Mouse (Mus musculus) gastrocnemius, adult 2 months (tissue): ENCODE results near the gene Crybg1. TPM values are rescaled to one million over a fixed set of nuclear protein-coding genes. Genes with fewer than 3 reads are reported as not detected.
A peak's percentile ranks its signal among the peaks of the same experiment; 100 is the strongest.

Experiments
- DNase-seq: peaks from one replicate; pipeline ENCODE4 v3.0.0; 2022
- H3K27ac ChIP-seq: fragments of 200-600 bp; 2 replicates; pipeline ENCODE4 v1.8.1; 2022; ENCODE audit warnings: mild to moderate bottlenecking
- H3K4me3 ChIP-seq: fragments of 200-600 bp; 2 replicates; pipeline ENCODE4 v1.8.1; 2022; ENCODE audit warnings: mild to moderate bottlenecking, moderate library complexity
- CTCF ChIP-seq: fragments of 200-600 bp; IDR thresholded peaks from 2 replicates; pipeline ENCODE4 v1.8.1; 2022; ENCODE audit warnings: antibody characterized with exemption, mild to moderate bottlenecking, moderate library complexity
- intact Hi-C: fragments of 180-260 bp; cut with DNase I; formaldehyde crosslinking; loops from one replicate; pipeline ENCODE4 v1.15.1; 2025
- long read RNA-seq, 2 experiments: library from polyadenylated mRNA; stranded (forward); transcript quantifications; one replicate each; pipeline ENCODE4 v2.0.0; 2021
- total RNA-seq, 2 experiments: library from RNA; stranded (reverse); gene quantifications; 2 replicates each; pipeline ENCODE4 v1.2.3; 2021

The Crybg1 gene
- total RNA-seq = 1 to 10 TPM; 1.0 to 1.3 TPM
- long read RNA-seq, experiment 1, full-length matches to known transcripts = 1 of 2 reads
- long read RNA-seq, experiment 1, partial matches to known transcripts = 0 of 2 reads
- long read RNA-seq, experiment 1, other reads (novel, unspliced or antisense) = 1 of 2 reads
- long read RNA-seq, experiment 2, partial matches to known transcripts = 0 of 1 reads
- long read RNA-seq, experiment 2, other reads (novel, unspliced or antisense) = 1 of 1 reads

GRCm38 (mm10) chr10:44148337-44149317 is at the start of gene Crybg1:
TSS of gene Crybg1 (minus strand) at chr10:44148853.
- peak; percentile 67 for DNase-seq
- intact Hi-C loops = loop anchor here (2.0 kb wide), 1 partner anchor 196 kb away; no protein-coding TSS in a partner anchor
- Histone ChIP-seq H3K27ac (no peak within 1 kb of the TSS), H3K4me3 (peak within 1 kb of the TSS; percentile 56)
- TF ChIP-seq CTCF = peak; percentile 91

GRCm38 (mm10) chr10:44177365-44177764 is 28.7 kb upstream of the Crybg1 start:
- intact Hi-C loops = loop anchor here (10.0 kb wide), 1 partner anchor 223 kb away; no protein-coding TSS in a partner anchor
- no peak overlapping the region for H3K27ac ChIP-seq
- TF ChIP-seq CTCF = peak; percentile 82
- no peak overlapping the region for H3K4me3 ChIP-seq
- DNase-seq = no peak

- intact Hi-C loops = loop anchor here (10.0 kb wide), 1 partner anchor 222 kb away; no protein-coding TSS in a partner anchor
- TF ChIP-seq CTCF = no peak
Measured at GRCm38 (mm10) chr10:44176548-44176947, 27.9 kb upstream of the Crybg1 start.

GRCm38 (mm10) chr10:44176120-44176519 is 27.5 kb upstream of the Crybg1 start:
- TF ChIP-seq CTCF = no peak
- DNase-seq = no peak
- Histone ChIP-seq H3K4me3 (no peak overlapping the region), H3K27ac (no peak overlapping the region)
- intact Hi-C loops = loop anchor here (10.0 kb wide), 1 partner anchor 221 kb away; no protein-coding TSS in a partner anchor

More at GRCm38 (mm10) chr10:44176548-44176947, 27.9 kb upstream of the Crybg1 start:
- DNase-seq = no peak
- H3K27ac ChIP-seq = no peak overlapping the region
- no peak overlapping the region for H3K4me3 ChIP-seq

GRCm38 (mm10) chr10:44170145-44170544 is 21.5 kb upstream of the Crybg1 start:
- no peak overlapping the region for H3K27ac ChIP-seq
- intact Hi-C loops = loop anchor here (10.0 kb wide), 1 partner anchor 215 kb away; no protein-coding TSS in a partner anchor
- no peak for TF ChIP-seq CTCF
- DNase-seq = no peak
- H3K4me3 ChIP-seq = no peak overlapping the region

- H3K27ac ChIP-seq = no peak overlapping the region
- intact Hi-C loops = no loop called here
- TF ChIP-seq CTCF = no peak
Measured at GRCm38 (mm10) chr10:44167061-44167460, 18.4 kb upstream of the Crybg1 start.

GRCm38 (mm10) chr10:44164258-44164975 is 15.8 kb upstream of the Crybg1 start:
- TF ChIP-seq CTCF = no peak
- no peak for DNase-seq
- intact Hi-C loops = no loop called here
- H3K27ac ChIP-seq = no peak overlapping the region
- H3K4me3 ChIP-seq = no peak overlapping the region

More at GRCm38 (mm10) chr10:44167061-44167460, 18.4 kb upstream of the Crybg1 start:
- DNase-seq = no peak
- H3K4me3 ChIP-seq = no peak overlapping the region

GRCm38 (mm10) chr10:44163028-44163427 is 14.4 kb upstream of the Crybg1 start:
- H3K4me3 ChIP-seq = no peak overlapping the region
- intact Hi-C loops = no loop called here
- no peak for DNase-seq
- TF ChIP-seq CTCF = no peak
- H3K27ac ChIP-seq = no peak overlapping the region

- Histone ChIP-seq H3K27ac (no peak overlapping the region), H3K4me3 (no peak overlapping the region)
- DNase-seq = no peak
- intact Hi-C loops = no loop called here
- peak; percentile 18; the same call in 1 of the 2 replicates for TF ChIP-seq CTCF
Measured at GRCm38 (mm10) chr10:44160150-44160549, 11.5 kb upstream of the Crybg1 start.

- DNase-seq = no peak
- Histone ChIP-seq H3K4me3 (no peak overlapping the region), H3K27ac (no peak overlapping the region)
- no peak for TF ChIP-seq CTCF
- intact Hi-C loops = no loop called here
Measured at GRCm38 (mm10) chr10:44157489-44157888, 8.8 kb upstream of the Crybg1 start.

- no peak overlapping the region for H3K27ac ChIP-seq
- no peak for TF ChIP-seq CTCF
- intact Hi-C loops = no loop called here
- no peak overlapping the region for H3K4me3 ChIP-seq
- DNase-seq = no peak
Measured at GRCm38 (mm10) chr10:44150501-44150900, 1.8 kb upstream of the Crybg1 start.

GRCm38 (mm10) chr10:44143401-44143800 is 5.3 kb downstream of the Crybg1 start:
- intact Hi-C loops = no loop called here
- no peak overlapping the region for H3K27ac ChIP-seq
- no peak for TF ChIP-seq CTCF
- no peak for DNase-seq
- H3K4me3 ChIP-seq = no peak overlapping the region
